Mouse (Mus musculus) liver, embryonic 13.5 days (tissue): Measurements from ENCODE around the gene Pramel1. TPM values are rescaled to one million over a fixed set of nuclear protein-coding genes. Genes with fewer than 3 reads are reported as not detected.
"Not testable (repeated sequence)": the region's sequence is repeated elsewhere in the genome, so short reads cannot be mapped to it uniquely, and the experiment has no call there.

Experiments
- ATAC-seq: fragments of 200-750 bp; cut with Nextera tagmentation; 2 replicates; pipeline ENCODE4 v1.8.0; 2017; ENCODE audit warnings: low read depth, mild to moderate bottlenecking, moderate number of reproducible peaks, moderate library complexity
- DNase-seq: peaks from one replicate; pipeline ENCODE4 v3.0.0; 2022
- H3K27ac ChIP-seq: fragments of 300-500 bp; sonication (generic); 2 replicates; pipeline ENCODE4 v1.5.1; 2015; ENCODE audit warnings: moderate library complexity, mild to moderate bottlenecking, inconsistent platforms
- H3K27me3 ChIP-seq: fragments of 300-500 bp; sonication (generic); 2 replicates; pipeline ENCODE4 v1.6.1; 2015; ENCODE audit warnings: mild to moderate bottlenecking, inconsistent platforms
- H3K36me3 ChIP-seq: fragments of 300-500 bp; sonication (generic); 2 replicates; pipeline ENCODE4 v1.6.1; 2015; ENCODE audit warnings: mild to moderate bottlenecking, inconsistent platforms
- H3K4me1 ChIP-seq: fragments of 300-500 bp; sonication (generic); replicated peaks from 2 replicates; pipeline ENCODE4 v1.6.1; 2015; ENCODE audit warnings: inconsistent platforms
- H3K4me2 ChIP-seq: fragments of 300-500 bp; sonication (generic); 2 replicates; pipeline ENCODE4 v1.6.1; 2015; ENCODE audit warnings: inconsistent platforms, mild to moderate bottlenecking, moderate library complexity
- H3K4me3 ChIP-seq: fragments of 300-500 bp; sonication (generic); replicated peaks from 2 replicates; pipeline ENCODE4 v1.5.1; 2015; ENCODE audit warnings: mild to moderate bottlenecking, inconsistent platforms
- H3K9ac ChIP-seq: fragments of 300-500 bp; sonication (generic); 2 replicates; pipeline ENCODE4 v1.6.1; 2015; ENCODE audit warnings: mild to moderate bottlenecking, inconsistent platforms
- H3K9me3 ChIP-seq: fragments of 300-500 bp; sonication (generic); replicated peaks from 2 replicates; pipeline ENCODE4 v1.6.1; 2016; ENCODE audit warnings: inconsistent platforms
- WGBS: fragments of 180-500 bp; shearing (Covaris S2); methylation state at CpG from one replicate; pipeline ENCODE4 v1.1.7; 2015; ENCODE audit not compliant: insufficient replicate concordance; 5-methylcytosine and 5-hydroxymethylcytosine counted together
- polyA plus RNA-seq: library from polyadenylated mRNA; unstranded; fragments of >200 nt; fragmentation: Nextera tagmentation; extraction: Ambion mirVana; gene quantifications from 2 replicates; pipeline ENCODE4 v1.2.1, GENCODE M21; 2015

The Pramel1 gene
- not detected in 2 replicates for polyA plus RNA-seq

DNA sequence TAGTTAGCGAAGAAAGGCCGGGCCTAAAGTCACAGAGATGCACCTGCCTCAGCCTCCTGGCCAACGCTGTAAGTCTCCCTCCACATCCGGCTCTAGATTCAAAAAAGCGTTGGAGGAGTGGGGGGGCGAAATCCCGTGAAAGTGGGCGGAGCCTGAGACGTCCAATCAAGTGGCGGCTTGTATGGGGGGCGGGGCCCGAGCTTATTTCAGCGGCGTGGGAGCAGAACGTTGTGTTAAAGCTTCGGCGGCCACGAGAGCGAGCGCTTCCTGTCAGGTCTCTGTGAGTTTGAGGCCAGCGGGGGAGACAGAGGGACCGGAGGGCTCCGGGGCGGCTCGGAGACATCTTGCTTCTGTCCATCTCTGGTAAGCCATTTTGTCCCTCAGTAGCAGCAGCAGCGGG lies at the start of gene Pramel1:
Pramel1 (plus strand) TSS at position 248 of the 400 bp plus-strand sequence.
- 64% methylated on average over 26 of the region's 26 CpGs for WGBS
- Histone ChIP-seq H3K9me3 (no peaks in the 10 kb centered on the region), H3K4me3 (no peak within 1 kb of the TSS), H3K36me3 (no peaks in the 10 kb centered on the region), H3K4me1 (no peaks in the 10 kb centered on the region), H3K9ac (no peak within 1 kb of the TSS), H3K27ac (no peak within 1 kb of the TSS), H3K4me2 (no peak within 1 kb of the TSS), H3K27me3 (peaks cover 7% of the 10 kb centered on the region)
- DNase-seq (no peak), ATAC-seq (no peak)

DNA sequence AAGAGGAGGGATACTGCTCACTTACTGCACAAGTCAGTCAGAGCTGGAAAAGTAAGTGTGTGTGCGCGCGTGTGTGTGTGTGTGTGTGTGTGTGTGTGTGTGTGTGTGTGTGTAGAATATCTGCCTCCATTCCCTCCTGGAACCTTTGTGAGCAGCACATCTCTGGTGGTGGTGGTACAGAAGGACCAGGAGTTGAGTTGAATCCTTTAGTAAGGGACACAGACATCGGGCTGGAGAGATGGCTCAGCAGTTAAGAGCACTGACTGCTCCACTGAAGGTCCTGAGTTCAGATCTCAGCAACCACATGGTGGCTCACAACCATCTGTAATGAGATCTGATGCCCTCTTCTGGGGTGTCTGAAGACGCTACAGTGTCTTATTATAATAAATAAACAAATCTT lies 48.7 kb upstream of the Pramel1 start:
- H3K9me3 ChIP-seq, H3K9ac ChIP-seq, H3K4me3 ChIP-seq, H3K27ac ChIP-seq, H3K4me1 ChIP-seq, H3K36me3 ChIP-seq, ATAC-seq, DNase-seq, H3K4me2 ChIP-seq: not testable (repeated sequence)
- WGBS = 64% methylated on average over 5 of the region's 5 CpGs
- H3K27me3 ChIP-seq = peaks cover 32% of the 10 kb centered on the region

DNA sequence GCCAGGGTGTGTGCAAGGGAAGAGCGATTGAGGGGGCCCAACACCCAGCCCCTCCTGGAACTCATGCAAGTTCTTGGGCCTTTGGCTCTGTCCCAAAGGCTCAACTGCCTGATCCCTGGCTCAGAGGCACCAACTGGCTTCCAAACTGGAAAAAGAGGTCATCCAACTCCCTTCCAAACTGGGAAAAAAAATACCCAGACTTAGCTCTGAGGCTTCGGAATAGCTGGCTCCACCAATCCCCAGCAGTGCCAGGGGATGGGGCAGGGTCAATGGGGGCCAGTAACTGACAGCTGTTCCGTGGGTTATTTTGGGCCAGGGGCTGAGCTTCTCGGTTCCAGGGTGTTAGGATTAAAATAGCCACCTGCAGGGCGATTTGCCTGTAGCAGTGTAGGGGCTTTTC lies 45.5 kb upstream of the Pramel1 start:
- no peaks in the 10 kb centered on the region for H3K4me1 ChIP-seq
- WGBS = 16% methylated on average over 5 of the region's 5 CpGs
- H3K9ac ChIP-seq = no peak overlapping the region
- H3K4me3 ChIP-seq = no peak overlapping the region
- H3K9me3 ChIP-seq = no peaks in the 10 kb centered on the region
- no peak overlapping the region for H3K4me2 ChIP-seq
- no peak overlapping the region for H3K27ac ChIP-seq
- DNase-seq (no peak), ATAC-seq (no peak)
- H3K27me3 ChIP-seq = peaks cover 51% of the 10 kb centered on the region
- H3K36me3 ChIP-seq = no peaks in the 10 kb centered on the region

DNA sequence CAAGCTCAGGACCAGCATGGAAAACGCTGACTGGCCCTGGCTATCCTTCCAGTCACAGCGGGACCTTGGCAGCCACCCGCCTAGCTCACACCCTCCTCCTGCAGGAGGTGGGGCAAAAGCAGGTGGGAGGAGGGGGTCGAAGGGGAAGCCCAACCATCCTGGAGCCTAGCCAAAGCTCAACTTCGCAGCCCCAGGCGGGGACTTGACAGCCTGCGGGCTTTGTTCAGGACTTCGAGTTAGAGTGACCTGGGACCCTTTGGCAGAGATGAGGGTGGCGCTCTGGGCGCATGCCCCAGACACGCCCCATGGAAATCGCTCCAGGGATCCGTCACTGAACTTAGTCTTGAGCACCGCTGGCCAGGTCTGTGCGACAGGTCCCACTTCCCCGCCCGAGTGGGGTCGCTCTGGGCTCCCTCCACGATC lies 44.7 kb upstream of the Pramel1 start, which contains the start of gene Lrrc38:
Lrrc38 (plus strand) TSS at position 274 of the 423 bp plus-strand sequence.
- ATAC-seq (no peak), DNase-seq (no peak)
- Histone ChIP-seq H3K4me3 (peak within 1 kb of the TSS; percentile 32), H3K4me1 (no peaks in the 10 kb centered on the region), H3K27me3 (peaks cover 51% of the 10 kb centered on the region), H3K9me3 (no peaks in the 10 kb centered on the region), H3K27ac (no peak within 1 kb of the TSS), H3K9ac (no peak within 1 kb of the TSS), H3K36me3 (no peaks in the 10 kb centered on the region), H3K4me2 (peak within 1 kb of the TSS; percentile 38)
- 2% methylated on average over 19 of the region's 19 CpGs for WGBS

DNA sequence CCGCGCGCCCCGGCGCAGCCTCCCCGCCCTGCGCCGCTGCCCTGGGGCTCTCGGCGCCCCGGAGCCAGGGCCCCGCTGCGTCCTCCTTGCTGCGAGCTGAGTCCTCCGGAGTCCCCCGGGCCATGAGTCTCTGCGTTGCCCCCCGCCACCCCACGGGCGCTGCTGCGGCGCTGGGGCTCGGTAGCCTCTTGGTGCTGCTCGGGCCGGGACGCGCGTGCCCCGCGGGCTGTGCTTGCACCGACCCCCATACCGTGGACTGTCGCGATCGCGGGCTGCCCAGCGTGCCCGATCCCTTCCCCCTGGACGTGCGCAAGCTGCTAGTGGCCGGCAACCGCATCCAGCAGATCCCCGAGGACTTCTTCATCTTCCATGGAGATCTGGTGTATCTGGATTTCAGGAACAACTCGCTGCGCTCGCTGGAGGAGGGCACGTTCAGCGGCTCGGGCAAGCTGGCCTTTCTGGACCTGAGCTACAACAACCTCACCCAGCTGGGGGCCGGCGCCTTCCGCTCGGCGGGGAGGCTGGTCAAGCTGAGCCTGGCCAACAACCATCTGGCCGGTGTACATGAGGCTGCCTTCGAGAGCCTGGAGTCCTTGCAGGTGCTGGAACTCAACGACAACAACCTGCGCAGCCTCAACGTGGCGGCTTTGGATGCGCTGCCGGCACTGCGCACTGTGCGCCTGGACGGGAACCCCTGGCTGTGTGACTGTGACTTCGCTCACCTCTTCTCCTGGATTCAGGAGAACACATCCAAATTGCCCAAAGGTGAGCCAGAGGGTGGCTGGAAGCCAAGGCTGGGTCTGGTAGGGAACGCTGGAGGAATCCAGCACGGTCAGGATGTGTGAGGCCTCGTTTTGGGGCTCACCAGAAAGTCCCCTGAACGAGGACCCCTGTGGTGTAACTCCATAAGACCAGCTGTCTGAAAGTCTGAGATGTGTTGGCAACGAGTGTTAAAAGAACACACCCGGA lies 43.9 kb upstream of the Pramel1 start:
- peaks cover 51% of the 10 kb centered on the region for H3K27me3 ChIP-seq
- peak overlapping the region; percentile 32 for H3K4me3 ChIP-seq
- WGBS = 4% methylated on average over 72 of the region's 72 CpGs
- peak overlapping the region; percentile 38 for H3K4me2 ChIP-seq
- H3K9me3 ChIP-seq = no peaks in the 10 kb centered on the region
- DNase-seq (no peak), ATAC-seq (no peak)
- no peaks in the 10 kb centered on the region for H3K36me3 ChIP-seq
- H3K27ac ChIP-seq = no peak overlapping the region
- no peak overlapping the region for H3K9ac ChIP-seq
- no peaks in the 10 kb centered on the region for H3K4me1 ChIP-seq

DNA sequence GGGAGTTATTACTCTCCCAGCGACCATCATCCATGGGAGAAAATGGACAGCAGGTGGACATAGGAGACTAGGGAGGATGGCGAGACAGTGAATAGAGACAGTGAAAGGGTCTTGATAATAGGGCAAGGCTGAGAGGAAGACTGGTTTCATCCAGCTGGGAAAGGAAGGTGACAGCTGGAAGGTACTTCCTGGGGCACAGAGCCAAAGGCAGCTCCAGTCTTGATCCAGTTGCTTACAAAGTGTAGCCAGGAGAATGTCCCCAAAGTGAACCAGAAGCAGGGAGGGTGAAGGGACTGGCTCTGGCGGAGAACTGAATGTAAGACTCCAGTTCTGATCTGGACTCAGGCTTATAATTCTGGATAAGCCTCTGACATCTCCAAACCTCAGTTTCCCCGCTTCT lies 41.9 kb upstream of the Pramel1 start:
- WGBS = 49% methylated on average over 4 of the region's 4 CpGs
- Histone ChIP-seq H3K4me2 (no peak overlapping the region), H3K4me3 (no peak overlapping the region), H3K9ac (no peak overlapping the region), H3K27me3 (peaks cover 51% of the 10 kb centered on the region), H3K9me3 (no peaks in the 10 kb centered on the region), H3K4me1 (no peaks in the 10 kb centered on the region), H3K27ac (no peak overlapping the region), H3K36me3 (no peaks in the 10 kb centered on the region)
- DNase-seq (no peak), ATAC-seq (no peak)

DNA sequence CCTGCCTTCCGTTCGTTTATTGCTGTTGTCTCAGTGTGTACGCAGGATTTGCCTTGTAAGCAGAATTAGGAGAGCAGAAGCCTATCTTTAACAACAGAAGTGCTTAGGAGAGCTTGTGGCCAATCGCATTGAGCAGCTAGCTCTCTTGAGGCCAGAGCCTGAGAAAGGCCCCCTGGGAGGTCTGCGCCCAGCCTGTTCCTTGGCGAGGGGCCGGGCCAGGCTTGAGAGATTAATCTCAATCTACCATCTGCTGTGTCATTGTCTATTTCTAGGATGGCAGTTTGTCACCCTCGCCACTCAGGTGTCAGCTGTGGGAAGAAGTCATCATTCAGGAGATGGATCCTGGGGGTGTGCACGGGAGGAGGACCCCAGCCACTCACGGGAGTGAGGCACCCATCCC lies 32.7 kb upstream of the Pramel1 start:
- Histone ChIP-seq H3K27ac (no peak overlapping the region), H3K36me3 (no peaks in the 10 kb centered on the region), H3K27me3 (no peaks in the 10 kb centered on the region), H3K4me2 (no peak overlapping the region), H3K9me3 (no peaks in the 10 kb centered on the region), H3K4me1 (no peaks in the 10 kb centered on the region; the same call in 1 of the 2 replicates), H3K9ac (no peak overlapping the region), H3K4me3 (no peak overlapping the region)
- peak; percentile 54 for ATAC-seq
- DNase-seq = peak; percentile 11
- 25% methylated on average over 10 of the region's 10 CpGs for WGBS

DNA sequence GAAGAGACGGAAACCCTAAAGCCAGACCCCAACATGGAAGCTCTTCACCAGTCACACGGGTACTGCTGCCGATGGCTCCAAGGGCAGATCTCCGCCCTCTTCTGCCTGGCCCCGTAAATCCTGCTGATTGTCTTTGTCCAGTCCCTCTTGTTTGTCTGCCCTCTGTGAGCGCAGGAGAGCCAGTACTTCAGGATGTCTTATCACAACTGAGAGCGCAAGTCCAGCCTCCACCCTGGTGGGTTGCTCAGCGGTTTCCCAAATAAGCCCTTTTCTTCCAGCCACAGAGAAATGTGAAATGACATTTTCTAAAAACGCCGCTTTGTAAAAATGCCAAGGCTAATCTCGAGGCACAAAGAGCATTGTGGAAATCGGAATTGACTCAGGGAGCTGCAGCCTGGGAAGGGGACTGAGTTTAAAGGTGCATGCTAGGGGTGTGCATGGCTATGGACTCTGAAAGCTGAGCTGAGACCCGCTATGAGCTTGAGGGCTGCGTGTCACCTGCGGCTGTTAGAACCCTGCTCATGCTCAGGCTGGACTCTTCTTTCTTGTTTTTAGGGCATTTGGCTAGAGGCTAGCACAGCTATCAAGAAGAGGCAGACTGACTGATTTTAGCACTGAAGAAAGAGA lies 27.7 kb upstream of the Pramel1 start:
- Histone ChIP-seq H3K9me3 (no peaks in the 10 kb centered on the region), H3K4me2 (no peak overlapping the region), H3K4me1 (no peaks in the 10 kb centered on the region; the same call in 1 of the 2 replicates), H3K27ac (no peak overlapping the region), H3K27me3 (no peaks in the 10 kb centered on the region), H3K36me3 (no peaks in the 10 kb centered on the region), H3K9ac (no peak overlapping the region), H3K4me3 (no peak overlapping the region)
- DNase-seq (no peak), ATAC-seq (no peak)
- 53% methylated on average over 15 of the region's 15 CpGs for WGBS

DNA sequence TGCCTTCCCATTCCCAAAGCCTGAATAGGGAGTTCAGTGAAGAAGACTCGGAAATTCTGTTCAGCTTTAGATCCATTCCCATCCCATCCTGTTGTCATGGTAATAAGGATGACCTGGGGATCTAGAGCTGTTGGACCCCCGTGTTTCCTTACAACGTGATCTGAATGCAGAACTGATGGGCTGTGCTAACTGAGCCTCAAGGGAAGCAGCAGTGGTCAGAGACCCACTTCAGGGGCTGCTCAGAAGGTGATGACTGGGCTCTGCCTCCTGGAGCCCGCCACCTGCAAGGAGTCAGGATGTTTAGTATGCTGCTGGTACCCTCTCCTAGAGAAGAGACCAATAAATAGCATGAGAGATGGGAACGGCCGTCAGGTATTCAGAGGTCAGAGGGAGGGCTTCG lies 14.7 kb upstream of the Pramel1 start:
- ATAC-seq = no peak
- WGBS = 45% methylated on average over 7 of the region's 7 CpGs

DNA sequence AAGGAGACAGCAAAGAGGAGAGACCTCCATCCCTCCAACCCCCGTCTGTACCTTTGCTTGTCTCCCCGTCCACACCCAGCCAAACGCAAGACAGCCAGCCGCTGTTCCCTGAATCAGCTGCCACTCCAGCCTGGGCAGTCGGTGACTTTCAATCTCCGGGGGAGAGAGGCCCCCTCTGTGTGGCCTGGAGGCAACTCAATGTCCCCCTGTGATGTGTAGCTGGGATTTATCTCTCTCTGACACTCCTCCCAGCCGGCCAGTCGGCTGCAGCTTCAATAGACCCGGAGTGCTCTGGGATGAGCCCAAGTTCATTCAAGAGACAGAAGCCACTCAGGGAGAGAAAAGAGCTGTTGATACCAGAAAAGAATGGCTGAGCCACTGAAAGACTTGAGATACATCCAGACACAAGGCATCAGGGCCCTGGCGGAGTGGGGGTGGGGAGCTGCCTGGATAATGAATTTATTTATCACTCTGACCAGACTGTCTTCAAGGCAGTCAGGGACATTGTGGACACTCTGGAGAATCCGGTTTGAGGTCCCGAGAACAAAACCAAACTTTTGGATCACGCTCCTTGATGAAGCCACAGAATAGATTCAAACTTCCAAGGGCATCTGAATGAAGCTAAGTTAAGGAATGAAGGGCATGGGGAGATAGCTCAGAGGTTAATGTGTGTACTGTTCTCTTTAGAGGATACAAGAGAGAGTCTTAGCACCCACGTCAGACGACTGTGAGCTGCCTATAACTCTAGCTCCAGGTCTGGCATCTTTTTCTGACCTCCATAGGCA lies 14.1 kb upstream of the Pramel1 start:
- H3K27ac ChIP-seq = no peak overlapping the region
- H3K9me3 ChIP-seq = no peaks in the 10 kb centered on the region
- no peak overlapping the region for H3K4me3 ChIP-seq
- H3K9ac ChIP-seq = no peak overlapping the region
- H3K27me3 ChIP-seq = 0 out of 2 replicates have a peak, but pooled peaks cover 7% of the 10 kb centered on the region
- H3K4me2 ChIP-seq = no peak overlapping the region
- WGBS = 33% methylated on average over 15 of the region's 15 CpGs
- no peaks in the 10 kb centered on the region for H3K36me3 ChIP-seq
- DNase-seq = no peak
- no peaks in the 10 kb centered on the region for H3K4me1 ChIP-seq
- ATAC-seq = no peak

More for the DNA sequence above, 14.7 kb upstream of the Pramel1 start:
- no peak overlapping the region for H3K4me3 ChIP-seq
- no peak for DNase-seq
- no peaks in the 10 kb centered on the region for H3K36me3 ChIP-seq
- H3K27me3 ChIP-seq = 0 out of 2 replicates have a peak, but pooled peaks cover 7% of the 10 kb centered on the region
- no peaks in the 10 kb centered on the region for H3K9me3 ChIP-seq
- no peak overlapping the region for H3K27ac ChIP-seq
- no peak overlapping the region for H3K9ac ChIP-seq
- no peak overlapping the region for H3K4me2 ChIP-seq
- H3K4me1 ChIP-seq = no peaks in the 10 kb centered on the region

DNA sequence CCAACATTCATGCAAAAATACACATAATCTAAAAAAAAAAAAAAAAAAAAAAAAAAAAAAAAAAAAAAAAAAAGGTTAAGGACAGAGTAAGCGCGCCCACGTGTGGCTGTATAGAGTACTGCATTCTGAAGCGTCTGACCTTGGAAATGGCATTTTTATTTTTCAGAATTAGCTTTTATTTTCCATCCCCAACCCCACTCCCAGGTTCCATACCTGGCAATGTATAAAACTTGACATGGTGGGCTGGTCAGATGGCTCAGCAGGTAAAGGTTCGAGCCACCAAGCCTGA lies 13.6 kb upstream of the Pramel1 start:
- ATAC-seq (no peak), DNase-seq (no peak)
- WGBS = 4% methylated on average over 5 of the region's 5 CpGs
- Histone ChIP-seq H3K9ac (no peak overlapping the region), H3K9me3 (no peaks in the 10 kb centered on the region), H3K4me3 (no peak overlapping the region), H3K4me1 (no peaks in the 10 kb centered on the region), H3K27me3 (0 out of 2 replicates have a peak, but pooled peaks cover 7% of the 10 kb centered on the region), H3K36me3 (no peaks in the 10 kb centered on the region), H3K4me2 (no peak overlapping the region), H3K27ac (no peak overlapping the region)
